Mouse (Mus musculus) myocyte (in vitro differentiated cells): Measurements from ENCODE around the gene Hps1. TPM values are rescaled to one million over a fixed set of nuclear protein-coding genes. Genes with fewer than 3 reads are reported as not detected.

ENCODE experiments used
- H3K27me3 ChIP-seq: one replicate; pipeline ENCODE4 v1.6.1; 2011; ENCODE audit not compliant: control insufficient read depth, insufficient read depth, insufficient read length
- H3K36me3 ChIP-seq: one replicate; pipeline ENCODE4 v1.6.1; 2011; ENCODE audit not compliant: control insufficient read depth, insufficient read depth
- H3K4me2 ChIP-seq: one replicate; pipeline ENCODE4 v1.6.1; 2011; ENCODE audit warnings: low read depth, control low read depth
- H3K4me3 ChIP-seq: one replicate; pipeline ENCODE4 v1.5.1; 2011; ENCODE audit warnings: mild to moderate bottlenecking, control low read depth, moderate library complexity
- H3K79me2 ChIP-seq: one replicate; pipeline ENCODE4 v1.6.1; 2011; ENCODE audit not compliant: control insufficient read depth, insufficient read depth
- H3ac ChIP-seq: one replicate; pipeline ENCODE4 v1.6.1; 2011; ENCODE audit not compliant: control insufficient read depth, insufficient read length
- CEBPB ChIP-seq: IDR thresholded peaks from 2 replicates; pipeline ENCODE4 v1.6.1; 2011; ENCODE audit warnings: mild to moderate bottlenecking, moderate library complexity; ENCODE audit not compliant: poor library complexity, insufficient read depth, severe bottlenecking
- E2F4 ChIP-seq: IDR thresholded peaks from one replicate; pipeline ENCODE4 v1.6.1; 2011; ENCODE audit warnings: mild to moderate bottlenecking, control low read depth, moderate library complexity; ENCODE audit not compliant: insufficient read depth
- MAX ChIP-seq: IDR thresholded peaks from one replicate; pipeline ENCODE4 v1.6.1; 2011; ENCODE audit warnings: low read depth, mild to moderate bottlenecking, control low read depth
- MYOD1 ChIP-seq, 3 experiments: IDR thresholded peaks; one replicate each; pipeline ENCODE4 v1.6.1; 2011; ENCODE audit warnings: control low read depth in 2 of 3, low read depth in 2 of 3, mild to moderate bottlenecking in 2 of 3, moderate library complexity in 1 of 3; ENCODE audit not compliant: insufficient read length in 2 of 3, control insufficient read depth in 1 of 3
- MYOG ChIP-seq, 3 experiments: IDR thresholded peaks; one replicate each; pipeline ENCODE4 v1.6.1; 2011; ENCODE audit warnings: control low read depth in 2 of 3, low read depth in 2 of 3, mild to moderate bottlenecking in 2 of 3; ENCODE audit not compliant: insufficient read length in 2 of 3, control insufficient read depth in 1 of 3, insufficient read depth in 1 of 3
- POLR2A ChIP-seq: IDR thresholded peaks from one replicate; pipeline ENCODE4 v1.6.1; 2011; ENCODE audit warnings: low read depth, mild to moderate bottlenecking, control low read depth, moderate library complexity; ENCODE audit not compliant: insufficient read length
- POLR2AphosphoS2 ChIP-seq: IDR thresholded peaks from one replicate; pipeline ENCODE4 v1.6.1; 2011; ENCODE audit warnings: low read depth, control low read depth; ENCODE audit not compliant: insufficient read length
- REST ChIP-seq: IDR thresholded peaks from one replicate; pipeline ENCODE4 v1.6.1; 2011; ENCODE audit warnings: mild to moderate bottlenecking, control low read depth, moderate library complexity; ENCODE audit not compliant: insufficient read depth, insufficient read length
- SRF ChIP-seq: IDR thresholded peaks from one replicate; pipeline ENCODE4 v1.6.1; 2011; ENCODE audit warnings: low read depth; ENCODE audit not compliant: control insufficient read depth, insufficient read length
- TCF12 ChIP-seq: IDR thresholded peaks from one replicate; pipeline ENCODE4 v1.6.1; 2011; ENCODE audit warnings: mild to moderate bottlenecking, control low read depth; ENCODE audit not compliant: poor library complexity, insufficient read depth, severe bottlenecking
- TCF3 ChIP-seq: IDR thresholded peaks from one replicate; pipeline ENCODE4 v1.6.1; 2011; ENCODE audit warnings: low read depth, control low read depth; ENCODE audit not compliant: insufficient read length
- USF1 ChIP-seq: IDR thresholded peaks from one replicate; pipeline ENCODE4 v1.6.1; 2011; ENCODE audit warnings: low read depth, mild to moderate bottlenecking, control low read depth, moderate library complexity
- polyA plus RNA-seq: library from polyadenylated mRNA; unstranded; fragments of >200 nt; fragmentation: generic; extraction: Trizol; gene quantifications from one replicate; pipeline ENCODE4 v1.2.1, GENCODE M21; 2012; ENCODE audit warnings: missing spikeins

Hps1 gene
- polyA plus RNA-seq, 1 experiment, result 9.5 TPM

- H3K79me2 ChIP-seq, result no peaks in the 10 kb centered on the region
- H3ac ChIP-seq, result no peak overlapping the region
- no peak overlapping the region for H3K4me2 ChIP-seq
- no peak overlapping the region for H3K4me3 ChIP-seq
- TF ChIP-seq REST, result no peak
- no peak for TF ChIP-seq SRF
- no peak for TF ChIP-seq USF1
- TF ChIP-seq TCF12, result no peak
- TF ChIP-seq MYOD1 (IDR thresholded peaks at IDR 0.05; ENCODE audit: control insufficient read depth in 1 of 3, insufficient read length in 2 of 3, low read depth in 2 of 3), result no peak
- TF ChIP-seq MAX, result no peak
- TF ChIP-seq MYOG (IDR thresholded peaks at IDR 0.05; ENCODE audit: control insufficient read depth in 1 of 3, insufficient read depth in 1 of 3, insufficient read length in 2 of 3, low read depth in 2 of 3), result no peak
- no peak for TF ChIP-seq E2F4
- no peak for TF ChIP-seq CEBPB
- TF ChIP-seq POLR2AphosphoS2, result no peak
- H3K27me3 ChIP-seq, result no peaks in the 10 kb centered on the region
- H3K36me3 ChIP-seq, result no peaks in the 10 kb centered on the region
These were observed 63.3 kb downstream of the Hps1 start for GRCm38 (mm10) chr19:42716507-42716906.

GRCm38 (mm10) chr19:42713770-42714169 lies 66.0 kb downstream of the Hps1 start:
- H3K4me3 ChIP-seq, result no peak overlapping the region
- no peak overlapping the region for H3K4me2 ChIP-seq
- H3K79me2 ChIP-seq, result no peaks in the 10 kb centered on the region
- H3K36me3 ChIP-seq, result no peaks in the 10 kb centered on the region
- TF ChIP-seq USF1 (no peak), MYOG (IDR thresholded peaks at IDR 0.05; ENCODE audit: control insufficient read depth in 1 of 3, insufficient read depth in 1 of 3, insufficient read length in 2 of 3, low read depth in 2 of 3) (no peak), POLR2A (no peak), MAX (no peak), REST (no peak), POLR2AphosphoS2 (no peak), CEBPB (no peak), TCF3 (no peak)
- peaks cover 6% of the 10 kb centered on the region for H3K27me3 ChIP-seq
- H3ac ChIP-seq, result no peak overlapping the region

Other genes starting within 250 kb of the Hps1 start
- gene Loxl4, start 167.2 kb downstream of the Hps1 start, polyA plus RNA-seq, result 4.9 TPM
- 0.37 TPM for gene Pyroxd2, start 27.2 kb downstream of the Hps1 start, polyA plus RNA-seq